Mouse (Mus musculus): Measurements from ENCODE around the gene Spg7.

- no peak for TF ChIP-seq CTCF (IDR thresholded peaks at IDR 0.05; ENCODE audit: borderline replicate concordance, insufficient read depth, low read depth, low read length)
- TF ChIP-seq POLR2A (IDR thresholded peaks at IDR 0.05; ENCODE audit: borderline replicate concordance, insufficient read depth, low read length) = no peak
Observed at GRCm38 (mm10) chr8:123097216-123097615, 34.5 kb downstream of the Spg7 start.

Measured in cerebellum, adult 2 months (tissue).